Mouse (Mus musculus): ENCODE data around the gene Wfdc10. TPM values are rescaled to one million over a fixed set of nuclear protein-coding genes. Genes with fewer than 3 reads are reported as not detected.

Gene Wfdc10
- total and polyA plus RNA-seq, 3 experiments = not detected

DNA sequence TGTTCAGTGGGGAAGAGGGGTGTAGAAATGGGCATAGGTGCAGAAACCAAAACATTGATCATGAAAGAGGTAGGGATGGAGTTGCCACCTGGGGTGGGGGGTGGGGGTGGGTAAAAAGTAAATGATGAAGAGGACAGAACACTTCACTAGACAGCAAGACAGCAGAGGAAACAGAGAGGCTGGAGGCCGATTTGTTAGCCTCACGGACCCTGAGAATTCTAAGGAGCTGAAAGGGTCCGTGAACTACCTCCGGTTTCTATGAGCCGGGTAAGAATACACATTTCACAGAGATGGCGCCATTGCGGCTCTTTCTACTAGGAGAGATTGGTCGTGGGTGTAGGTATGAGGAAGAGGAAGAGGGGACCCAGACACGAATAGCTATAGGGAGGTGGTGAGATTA lies 637 bp downstream of the Wfdc10 start, which contains the start of gene Wfdc9:
TSS of gene Wfdc9 (minus strand) at position 101 of the 400 bp plus-strand sequence.
- Histone ChIP-seq H3K4me2 (ENCODE audit: insufficient read depth, low read depth, poor library complexity, severe bottlenecking) (no peak within 1 kb of the TSS), H3K4me1 (ENCODE audit: control insufficient read depth in 1 of 2, insufficient read depth in 2 of 2) (peaks cover 0 to 2% of the 10 kb centered on the region in 2 experiments; a peak in 2 of 4 replicates), H3K4me3 (replicated peaks in 1 of 3; ENCODE audit: low read depth in 2 of 3, low read length in 2 of 3, poor library complexity in 1 of 3) (no peak within 1 kb of the TSS), H3K27me3 (replicated peaks) (peaks cover 81% of the 10 kb centered on the region), H3K36me3 (replicated peaks in 1 of 2; ENCODE audit: control insufficient read depth in 1 of 2, insufficient read depth in 1 of 2, low read length in 1 of 2) (no peaks in the 10 kb centered on the region), H3K9ac (ENCODE audit: insufficient read depth, low read depth) (no peak within 1 kb of the TSS), H3K79me2 (replicated peaks; ENCODE audit: control insufficient read depth, extremely low read depth, insufficient read depth, poor library complexity, severe bottlenecking) (no peaks in the 10 kb centered on the region), H3K27ac (ENCODE audit: insufficient read depth, low read depth) (no peak within 1 kb of the TSS), H3K9me3 (replicated peaks; ENCODE audit: low read length) (no peaks in the 10 kb centered on the region)
- DNase-seq (ENCODE audit: extremely low read depth) = no peak
- dilution Hi-C loops (cut with MboI; ENCODE audit: extremely low pct_ligation_motif_present, extremely low pct_unique_long_range_greater_than_20kb, low sequenced_read_pairs) (no loop called here), in situ Hi-C loops (cut with MboI; ENCODE audit: low pct_ligation_motif_present, low pct_unique_long_range_greater_than_20kb, low sequenced_read_pairs) (loop anchor here (10.0 kb wide), 1 partner anchor 52 kb away; no protein-coding TSS in a partner anchor)
- TF ChIP-seq SIN3A (IDR thresholded peaks at IDR 0.05; ENCODE audit: low read length) (no peak), ZKSCAN1 (IDR thresholded peaks at IDR 0.05; ENCODE audit: borderline replicate concordance, low read depth, low read length) (no peak), USF2 (conservative IDR thresholded peaks at IDR 0.05; ENCODE audit: low read depth, low read length) (no peak), TBP (conservative IDR thresholded peaks at IDR 0.05; ENCODE audit: low read depth, low read length) (no peak), NELFE (IDR thresholded peaks at IDR 0.05; ENCODE audit: low read depth, low read length) (no peak), ZMIZ1 (IDR thresholded peaks at IDR 0.05; ENCODE audit: low read depth, low read length) (no peak), NRF1 (IDR thresholded peaks at IDR 0.05; ENCODE audit: low read depth, low read length) (no peak), CHD2 (IDR thresholded peaks at IDR 0.05; ENCODE audit: low read length) (no peak), JUND (conservative IDR thresholded peaks at IDR 0.05; ENCODE audit: low read depth, low read length) (no peak), SMC3 (IDR thresholded peaks at IDR 0.05; ENCODE audit: low read depth, low read length) (no peak)

GRCm38 (mm10) chr2:164664851-164665250 lies 9.0 kb downstream of the Wfdc10 start:
- dilution Hi-C loops (cut with MboI; ENCODE audit: extremely low pct_ligation_motif_present, extremely low pct_unique_long_range_greater_than_20kb, low sequenced_read_pairs) = no loop called here
- no peak for DNase-seq (ENCODE audit: extremely low read depth)
- Histone ChIP-seq H3K27ac (ENCODE audit: insufficient read depth, low read depth) (no peak overlapping the region), H3K4me1 (ENCODE audit: control insufficient read depth in 1 of 2, insufficient read depth in 2 of 2) (no peaks in the 10 kb centered on the region), H3K79me2 (replicated peaks; ENCODE audit: control insufficient read depth, extremely low read depth, insufficient read depth, poor library complexity, severe bottlenecking) (no peaks in the 10 kb centered on the region), H3K27me3 (replicated peaks) (peaks cover 56% of the 10 kb centered on the region), H3K9me3 (replicated peaks; ENCODE audit: low read length) (peaks cover 20% of the 10 kb centered on the region), H3K4me2 (ENCODE audit: insufficient read depth, low read depth, poor library complexity, severe bottlenecking) (no peak overlapping the region), H3K36me3 (replicated peaks in 1 of 2; ENCODE audit: control insufficient read depth in 1 of 2, insufficient read depth in 1 of 2, low read length in 1 of 2) (no peaks in the 10 kb centered on the region), H3K4me3 (replicated peaks in 1 of 3; ENCODE audit: low read depth in 2 of 3, low read length in 2 of 3, poor library complexity in 1 of 3) (no peak overlapping the region), H3K9ac (ENCODE audit: insufficient read depth, low read depth) (no peak overlapping the region)
- TF ChIP-seq ZMIZ1 (IDR thresholded peaks at IDR 0.05; ENCODE audit: low read depth, low read length) (no peak), ELF1 (IDR thresholded peaks at IDR 0.05; ENCODE audit: low read depth, low read length) (no peak), JUND (conservative IDR thresholded peaks at IDR 0.05; ENCODE audit: low read depth, low read length) (no peak), ZNF384 (IDR thresholded peaks at IDR 0.05; ENCODE audit: low read depth, low read length) (no peak), TBP (conservative IDR thresholded peaks at IDR 0.05; ENCODE audit: low read depth, low read length) (no peak), MYC (IDR thresholded peaks at IDR 0.05; ENCODE audit: low read depth, low read length) (no peak), POLR2AphosphoS2 (IDR thresholded peaks at IDR 0.05; ENCODE audit: low read depth, low read length) (no peak), MXI1 (IDR thresholded peaks at IDR 0.05; ENCODE audit: low read depth, low read length) (no peak), RCOR1 (conservative IDR thresholded peaks at IDR 0.05; ENCODE audit: low read depth, low read length) (no peak), NRF1 (IDR thresholded peaks at IDR 0.05; ENCODE audit: low read depth, low read length) (no peak), GABPA (IDR thresholded peaks at IDR 0.05; ENCODE audit: insufficient replicate concordance, low read depth, low read length) (no peak), MAZ (IDR thresholded peaks at IDR 0.05; ENCODE audit: low read depth, low read length) (no peak), MEF2A (IDR thresholded peaks at IDR 0.05; ENCODE audit: borderline replicate concordance, low read depth, low read length) (no peak), PAX5 (IDR thresholded peaks at IDR 0.05; ENCODE audit: low read length) (no peak)
- in situ Hi-C loops (cut with MboI; ENCODE audit: low pct_ligation_motif_present, low pct_unique_long_range_greater_than_20kb, low sequenced_read_pairs) = loop anchor here (10.0 kb wide), 1 partner anchor 60 kb away; no protein-coding TSS in a partner anchor

All from CH12.LX (cell line).